ENCODE assay signal across 12 mouse cellular contexts in genomic region chr8:49015200-49015599, GRCm38 (mm10).
DNase-seq lines count a peak whose midpoint lies in the region; ATAC-seq and TF ChIP-seq lines count a peak whose summit lies in the region.
"Had no signal": no experiment of that assay in that cellular context is flagged by ENCODE, and none has a peak within 500 bp of the region (broad histone marks: within the 10 kb centered on the region; RNA-seq: fewer than 3 reads in every experiment).

No protein-coding gene starts in this region.

- no peak overlapping the region for H3K9ac ChIP-seq in hindbrain, embryonic 16.5 days (ENCODE audit: low read depth, low read length)
- H3K9ac ChIP-seq in hindbrain, embryonic 11.5 days (ENCODE audit: low read depth, low read length) = no peak overlapping the region
- H3K9ac ChIP-seq in lung, embryonic 14.5 days = no peak overlapping the region
- H3K9ac ChIP-seq: liver, embryonic 14.5 days had no signal

- TF ChIP-seq CTCF in lung, embryonic 14.5 days (IDR thresholded peaks at IDR 0.05; ENCODE audit: low read depth) = no peak
- no peak for TF ChIP-seq CTCF in lung, adult 2 months (IDR thresholded peaks at IDR 0.05; ENCODE audit: insufficient read depth, low read length)

- no peaks in the 10 kb centered on the region for H3K4me1 ChIP-seq in hindbrain, embryonic 16.5 days (ENCODE audit: control insufficient read depth, insufficient read depth, low read depth, low read length)
- no peaks in the 10 kb centered on the region for H3K4me1 ChIP-seq in hindbrain, embryonic 11.5 days (replicated peaks; ENCODE audit: control insufficient read depth, insufficient read depth, low read length)
- no peaks in the 10 kb centered on the region for H3K4me1 ChIP-seq in lung, embryonic 14.5 days (ENCODE audit: insufficient read depth)
- H3K4me1 ChIP-seq in lung, adult 2 months (ENCODE audit: control insufficient read depth, insufficient read depth, low read length) = no peaks in the 10 kb centered on the region

- H3K27me3 ChIP-seq in hindbrain, embryonic 16.5 days (replicated peaks; ENCODE audit: control insufficient read depth, insufficient read depth, low read length) = no peaks in the 10 kb centered on the region
- no peaks in the 10 kb centered on the region for H3K27me3 ChIP-seq in hindbrain, embryonic 11.5 days (ENCODE audit: control insufficient read depth, insufficient read depth, low read length)
- no peaks in the 10 kb centered on the region for H3K27me3 ChIP-seq in lung, embryonic 14.5 days (ENCODE audit: insufficient read depth, low read length)

- no peak overlapping the region for H3K4me2 ChIP-seq in hindbrain, embryonic 16.5 days (ENCODE audit: low read length)
- H3K4me2 ChIP-seq in hindbrain, embryonic 11.5 days (replicated peaks; ENCODE audit: low read depth, low read length) = no peak overlapping the region
- H3K4me2 ChIP-seq in lung, embryonic 14.5 days = no peak overlapping the region

- no peak for DNase-seq in hindbrain, embryonic 11.5 days (ENCODE audit: low spot score)
- peak; percentile 58 for DNase-seq in lung, embryonic 14.5 days
- no peak for DNase-seq in lung, adult 2 months
- peak; percentile 22 for DNase-seq in urinary bladder, postnatal 14 days (ENCODE audit: low spot score)
- DNase-seq in urinary bladder, postnatal 10 days (ENCODE audit: low spot score) = no peak
- no peak for DNase-seq in B cell, adult 2 months
- DNase-seq: adrenal gland, postnatal 36 days; cerebellum, adult 9-11 months; heart, adult 2 months had no signal

- H3K27ac ChIP-seq in hindbrain, embryonic 16.5 days (ENCODE audit: low read depth, low read length) = no peak overlapping the region
- no peak overlapping the region for H3K27ac ChIP-seq in hindbrain, embryonic 11.5 days (ENCODE audit: low read depth, low read length)
- no peak overlapping the region for H3K27ac ChIP-seq in lung, embryonic 14.5 days (ENCODE audit: low read depth)
- H3K27ac ChIP-seq: heart, adult 2 months; liver, embryonic 14.5 days had no signal

- TF ChIP-seq POLR2A in lung, adult 2 months (IDR thresholded peaks at IDR 0.05; ENCODE audit: borderline replicate concordance, extremely low read depth, low read depth, low read length) = no peak

- no peak overlapping the region for H3K4me3 ChIP-seq in hindbrain, embryonic 16.5 days (ENCODE audit: low read length)
- no peak overlapping the region for H3K4me3 ChIP-seq in hindbrain, embryonic 11.5 days (ENCODE audit: low read depth, low read length)
- no peak overlapping the region for H3K4me3 ChIP-seq in lung, embryonic 14.5 days (ENCODE audit: low read depth, low read length)
- H3K4me3 ChIP-seq in lung, adult 2 months (replicated peaks; ENCODE audit: extremely low read depth, low read depth, low read length) = no peak overlapping the region
- H3K4me3 ChIP-seq: heart, adult 2 months had no signal

- no peaks in the 10 kb centered on the region for H3K36me3 ChIP-seq in hindbrain, embryonic 16.5 days (ENCODE audit: control insufficient read depth, insufficient read depth, low read length)
- no peaks in the 10 kb centered on the region for H3K36me3 ChIP-seq in hindbrain, embryonic 11.5 days (ENCODE audit: control insufficient read depth, insufficient read depth, low read length)
- H3K36me3 ChIP-seq in lung, embryonic 14.5 days (ENCODE audit: insufficient read depth) = no peaks in the 10 kb centered on the region

- 42% methylated on average over 8 of the region's 8 CpGs for WGBS in hindbrain, embryonic 16.5 days
- WGBS in hindbrain, embryonic 11.5 days = 79% methylated on average over 8 of the region's 8 CpGs
- WGBS in lung, embryonic 14.5 days = 34% methylated on average over 8 of the region's 8 CpGs
- 39% methylated on average over 8 of the region's 8 CpGs for WGBS in lung, adult 2 months

- ATAC-seq in hindbrain, embryonic 16.5 days = peak; percentile 54; the same call in 1 of the 2 replicates
- no peak for ATAC-seq in hindbrain, embryonic 11.5 days (ENCODE audit: low FRiP score)
- peak; percentile 83; the same call in 1 of the 2 replicates for ATAC-seq in lung, embryonic 14.5 days (ENCODE audit: insufficient read depth)
- no peak for ATAC-seq in CD4-positive, CD25-positive, alpha-beta regulatory T cell, adult 4 months

- no peaks in the 10 kb centered on the region for H3K9me3 ChIP-seq in hindbrain, embryonic 16.5 days (ENCODE audit: control insufficient read depth, low read length)
- no peaks in the 10 kb centered on the region for H3K9me3 ChIP-seq in hindbrain, embryonic 11.5 days (ENCODE audit: control insufficient read depth, low read length)
- H3K9me3 ChIP-seq in lung, embryonic 14.5 days (ENCODE audit: low read depth, low read length) = no peaks in the 10 kb centered on the region; the same call in 1 of the 2 replicates

Comparison
In these comparisons a context has a peak if more than half of its experiments do, and no peak if none do; other contexts are left out.
1. ATAC-seq: peak in hindbrain, embryonic 16.5 days (single experiment) and lung, embryonic 14.5 days (single experiment); none in hindbrain, embryonic 11.5 days (single experiment) and CD4-positive, CD25-positive, alpha-beta regulatory T cell, adult 4 months (single experiment).
2. DNase-seq: peak in lung, embryonic 14.5 days (single experiment) and urinary bladder, postnatal 14 days (single experiment); none in hindbrain, embryonic 11.5 days (single experiment), lung, adult 2 months (single experiment), urinary bladder, postnatal 10 days (single experiment) and B cell, adult 2 months (0 of 2).